Mouse (Mus musculus) heart, postnatal 0 days (tissue): ENCODE data around the gene Slc35b2. TPM values are rescaled to one million over a fixed set of nuclear protein-coding genes. Genes with fewer than 3 reads are reported as not detected.

Experiments used
- ATAC-seq: fragments of 200-750 bp; cut with Nextera tagmentation; 2 replicates; pipeline ENCODE4 v1.8.0; 2017; ENCODE audit warnings: low read depth, moderate number of reproducible peaks, moderate library complexity; ENCODE audit not compliant: insufficient read depth
- DNase-seq: peaks from one replicate; pipeline ENCODE4 v3.0.0-alpha.2; 2016; ENCODE audit warnings: low spot score
- H3K27ac ChIP-seq: fragments of 300-500 bp; sonication (generic); 2 replicates; pipeline ENCODE4 v1.5.1; 2014; ENCODE audit warnings: low read depth, mild to moderate bottlenecking
- H3K27me3 ChIP-seq: fragments of 300-500 bp; sonication (generic); 2 replicates; pipeline ENCODE4 v1.6.1; 2014; ENCODE audit warnings: low read length, mixed read lengths; ENCODE audit not compliant: control insufficient read depth, insufficient read depth
- H3K36me3 ChIP-seq: fragments of 300-500 bp; sonication (generic); replicated peaks from 2 replicates; pipeline ENCODE4 v1.6.1; 2014; ENCODE audit warnings: low read length, mixed read lengths; ENCODE audit not compliant: control insufficient read depth, insufficient read depth
- H3K4me1 ChIP-seq: fragments of 300-500 bp; sonication (generic); 2 replicates; pipeline ENCODE4 v1.6.1; 2014; ENCODE audit warnings: antibody characterized with exemption; ENCODE audit not compliant: control insufficient read depth, insufficient read depth
- H3K4me2 ChIP-seq: fragments of 300-500 bp; sonication (generic); 2 replicates; pipeline ENCODE4 v1.6.1; 2014; ENCODE audit warnings: low read depth, mild to moderate bottlenecking, low read length, moderate library complexity
- H3K4me3 ChIP-seq: fragments of 300-500 bp; sonication (generic); 2 replicates; pipeline ENCODE4 v1.5.1; 2014; ENCODE audit warnings: low read depth, low read length
- H3K9ac ChIP-seq: fragments of 300-500 bp; sonication (generic); replicated peaks from 2 replicates; pipeline ENCODE4 v1.6.1; 2014; ENCODE audit warnings: low read depth, low read length, mixed read lengths
- H3K9me3 ChIP-seq: fragments of 300-500 bp; sonication (generic); replicated peaks from 2 replicates; pipeline ENCODE4 v1.6.1; 2016; ENCODE audit warnings: low read length; ENCODE audit not compliant: control insufficient read depth
- CTCF ChIP-seq: IDR thresholded peaks from 2 replicates; pipeline ENCODE4 v1.5.1; 2016; ENCODE audit warnings: antibody characterized with exemption, control low read depth, low read depth
- EP300 ChIP-seq: IDR thresholded peaks from 2 replicates; pipeline ENCODE4 v1.6.1; 2016; ENCODE audit warnings: antibody characterized with exemption, low read depth
- WGBS: fragments of 180-500 bp; shearing (Covaris S2); extraction: QIAGEN DNeasy Blood & Tissue Kit; methylation state at CpG from one replicate; pipeline ENCODE4 v1.1.7; 2014; 5-methylcytosine and 5-hydroxymethylcytosine counted together
- polyA plus RNA-seq: library from polyadenylated mRNA; unstranded; fragments of >200 nt; fragmentation: Nextera tagmentation; extraction: Ambion mirVana; gene quantifications from 2 replicates; pipeline ENCODE4 v1.2.1, GENCODE M21; 2015
- total RNA-seq: library from RNA; depleted of rRNA; stranded (reverse); fragments of >200 nt; gene quantifications from 2 replicates; pipeline ENCODE4 v1.2.3, GENCODE M21; 2014; ENCODE audit warnings: low replicate concordance; rRNA removed

The Slc35b2 gene
- total and polyA plus RNA-seq, 2 experiments from 2014 or later = 64.8 to 137 TPM

- H3K27ac ChIP-seq = no peak overlapping the region
- 80% methylated on average over 3 of the region's 3 CpGs for WGBS
- H3K36me3 ChIP-seq = no peaks in the 10 kb centered on the region
- no peak overlapping the region for H3K4me2 ChIP-seq
- no peaks in the 10 kb centered on the region for H3K9me3 ChIP-seq
- TF ChIP-seq CTCF (no peak), EP300 (no peak)
- H3K27me3 ChIP-seq = no peaks in the 10 kb centered on the region
- DNase-seq = no peak
- no peak overlapping the region for H3K9ac ChIP-seq
- H3K4me1 ChIP-seq = 0 out of 2 replicates have a peak, but pooled peaks cover 11% of the 10 kb centered on the region
- no peak overlapping the region for H3K4me3 ChIP-seq
- ATAC-seq = no peak
Observed at GRCm38 (mm10) chr17:45616679-45617078, 53.0 kb downstream of the Slc35b2 start.

Other genes with a start within 250 kb of the Slc35b2 start
- 16.5 and 19.6 TPM in 2 replicates for gene Cdc5l, start 130.1 kb upstream of the Slc35b2 start, total RNA-seq
- gene Cdc5l, start 130.1 kb upstream of the Slc35b2 start, polyA plus RNA-seq = 31.5 and 35.8 TPM in 2 replicates
- not detected in 2 replicates for gene Spats1, start 88.5 kb upstream of the Slc35b2 start, total RNA-seq
- gene Spats1, start 88.5 kb upstream of the Slc35b2 start, polyA plus RNA-seq = 1.0 TPM in 2 replicates
- 25.6 and 33.7 TPM in 2 replicates for gene Aars2, start 57.0 kb upstream of the Slc35b2 start, total RNA-seq
- 13.9 and 15.0 TPM in 2 replicates for gene Aars2, start 57.0 kb upstream of the Slc35b2 start, polyA plus RNA-seq
- not detected in 2 replicates for gene Tcte1, start 40.4 kb upstream of the Slc35b2 start, total RNA-seq
- gene Tcte1, start 40.4 kb upstream of the Slc35b2 start, polyA plus RNA-seq = 0.11 TPM in 1 of 2 replicates, not detected in the other
- 0.73 and 0.95 TPM in 2 replicates for gene Tmem151b, start 14.2 kb upstream of the Slc35b2 start, total RNA-seq
- gene Tmem151b, start 14.2 kb upstream of the Slc35b2 start, polyA plus RNA-seq = 0.04 and 0.16 TPM in 2 replicates
- 1.2 and 3.0 TPM in 2 replicates for gene Nfkbie, start 8.2 kb upstream of the Slc35b2 start, total RNA-seq
- 1.7 and 1.9 TPM in 2 replicates for gene Nfkbie, start 8.2 kb upstream of the Slc35b2 start, polyA plus RNA-seq
- 716 and 846 TPM in 2 replicates for gene Hsp90ab1, start 9.4 kb downstream of the Slc35b2 start, total RNA-seq
- gene Hsp90ab1, start 9.4 kb downstream of the Slc35b2 start, polyA plus RNA-seq = 756 and 767 TPM in 2 replicates
- gene Slc29a1, start 35.7 kb downstream of the Slc35b2 start, total RNA-seq = 236 and 368 TPM in 2 replicates
- 105 and 107 TPM in 2 replicates for gene Slc29a1, start 35.7 kb downstream of the Slc35b2 start, polyA plus RNA-seq
- not detected in 2 replicates for gene Mymx, start 38.2 kb downstream of the Slc35b2 start, total RNA-seq
- gene Mymx, start 38.2 kb downstream of the Slc35b2 start, polyA plus RNA-seq = not detected in 2 replicates
- 0.43 and 0.76 TPM in 2 replicates for gene Capn11, start 95.5 kb downstream of the Slc35b2 start, total RNA-seq
- gene Capn11, start 95.5 kb downstream of the Slc35b2 start, polyA plus RNA-seq = not detected in 2 replicates
- 34.7 and 98.0 TPM in 2 replicates for gene Mrpl14, start 122.4 kb downstream of the Slc35b2 start, total RNA-seq
- gene Mrpl14, start 122.4 kb downstream of the Slc35b2 start, polyA plus RNA-seq = 152 and 162 TPM in 2 replicates
- gene Tmem63b, start 123.0 kb downstream of the Slc35b2 start, total RNA-seq = 79.1 and 81.5 TPM in 2 replicates
- gene Tmem63b, start 123.0 kb downstream of the Slc35b2 start, polyA plus RNA-seq = 45.9 and 53.2 TPM in 2 replicates
- not detected in 2 replicates for gene 1600014C23Rik, start 170.0 kb downstream of the Slc35b2 start, total RNA-seq
- 0.25 TPM in 1 of 2 replicates, not detected in the other for gene 1600014C23Rik, start 170.0 kb downstream of the Slc35b2 start, polyA plus RNA-seq